Mouse (Mus musculus): ENCODE data around the gene A730061H03Rik. TPM values are rescaled to one million over a fixed set of nuclear protein-coding genes. Genes with fewer than 3 reads are reported as not detected.

The A730061H03Rik gene
- total RNA-seq, 2 experiments from 2014 or later, result not detected

DNA sequence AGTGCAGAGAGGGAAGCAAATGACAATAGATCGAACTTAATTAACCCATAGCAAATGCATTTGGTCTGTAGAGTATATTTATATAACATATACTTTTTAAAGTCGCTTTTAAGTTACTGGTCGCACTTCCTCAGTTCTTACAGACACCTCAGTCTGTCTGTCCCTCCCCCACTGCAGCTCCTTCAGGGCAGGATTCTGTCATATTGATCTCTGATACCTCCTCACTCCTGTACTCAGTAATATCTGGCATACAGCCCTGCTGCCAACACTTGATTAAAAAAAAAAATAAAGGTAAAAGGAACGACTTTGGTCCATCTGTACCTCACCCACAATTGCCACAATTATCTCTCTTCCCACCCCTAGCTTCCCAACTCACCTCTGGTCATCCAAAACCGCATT is 24.1 kb upstream of the A730061H03Rik start:
- no peak for DNase-seq
- intact Hi-C loops (cut with DNase I), result no loop called here

DNA sequence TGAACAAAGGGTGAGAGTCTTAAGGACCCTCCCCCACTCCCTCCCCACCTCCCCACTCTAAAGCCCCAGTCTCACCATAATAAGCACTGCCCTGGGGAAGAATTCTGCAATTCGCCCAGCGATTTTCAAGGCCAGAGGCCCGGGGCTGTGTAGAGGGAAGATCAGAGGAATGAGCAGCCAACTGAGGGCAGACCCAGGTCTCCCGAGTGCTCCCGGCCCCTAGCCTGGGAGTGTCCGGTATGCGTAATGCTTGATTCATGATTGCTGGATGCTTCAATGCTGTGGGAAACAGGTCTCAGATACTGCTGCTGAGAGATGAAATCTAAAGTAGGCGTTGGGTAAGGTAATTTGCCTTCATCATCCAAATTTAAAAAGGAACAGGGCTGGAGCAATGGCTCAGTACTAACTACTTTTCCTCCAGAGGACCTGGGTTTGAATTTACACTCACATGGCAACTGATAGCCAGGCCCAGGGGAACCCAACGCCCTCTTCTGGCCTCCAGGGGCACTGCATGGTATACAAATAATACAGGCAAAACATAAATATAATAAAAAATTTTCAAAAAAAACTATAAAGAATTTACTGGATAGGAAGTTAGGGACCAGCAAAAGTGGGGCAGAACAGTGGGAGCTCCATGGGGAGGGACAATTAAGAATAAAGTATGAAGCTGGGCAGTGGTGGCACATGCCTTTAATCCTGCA is 21.9 kb upstream of the A730061H03Rik start:
- intact Hi-C loops (cut with DNase I), result no loop called here
- no peak for DNase-seq

DNA sequence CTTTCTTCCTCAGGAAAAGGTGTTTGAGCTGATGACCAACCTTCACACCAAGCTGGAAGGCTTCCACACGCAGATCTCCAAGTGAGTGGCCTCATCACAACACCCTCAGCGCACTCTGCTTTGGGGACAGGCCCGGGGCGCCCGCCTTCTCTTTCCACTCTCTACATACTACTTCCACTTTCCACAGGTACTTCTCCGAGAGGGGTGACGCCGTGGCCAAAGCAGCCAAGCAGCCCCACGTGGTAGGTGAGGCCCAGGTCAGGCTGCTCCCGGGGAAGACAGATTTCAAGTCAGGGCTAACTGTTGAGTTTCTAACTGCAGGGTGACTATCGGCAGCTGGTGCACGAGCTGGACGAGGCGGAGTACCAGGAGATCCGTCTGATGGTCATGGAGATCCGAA is 20.5 kb upstream of the A730061H03Rik start:
- DNase-seq, result no peak
- intact Hi-C loops (cut with DNase I), result no loop called here

DNA sequence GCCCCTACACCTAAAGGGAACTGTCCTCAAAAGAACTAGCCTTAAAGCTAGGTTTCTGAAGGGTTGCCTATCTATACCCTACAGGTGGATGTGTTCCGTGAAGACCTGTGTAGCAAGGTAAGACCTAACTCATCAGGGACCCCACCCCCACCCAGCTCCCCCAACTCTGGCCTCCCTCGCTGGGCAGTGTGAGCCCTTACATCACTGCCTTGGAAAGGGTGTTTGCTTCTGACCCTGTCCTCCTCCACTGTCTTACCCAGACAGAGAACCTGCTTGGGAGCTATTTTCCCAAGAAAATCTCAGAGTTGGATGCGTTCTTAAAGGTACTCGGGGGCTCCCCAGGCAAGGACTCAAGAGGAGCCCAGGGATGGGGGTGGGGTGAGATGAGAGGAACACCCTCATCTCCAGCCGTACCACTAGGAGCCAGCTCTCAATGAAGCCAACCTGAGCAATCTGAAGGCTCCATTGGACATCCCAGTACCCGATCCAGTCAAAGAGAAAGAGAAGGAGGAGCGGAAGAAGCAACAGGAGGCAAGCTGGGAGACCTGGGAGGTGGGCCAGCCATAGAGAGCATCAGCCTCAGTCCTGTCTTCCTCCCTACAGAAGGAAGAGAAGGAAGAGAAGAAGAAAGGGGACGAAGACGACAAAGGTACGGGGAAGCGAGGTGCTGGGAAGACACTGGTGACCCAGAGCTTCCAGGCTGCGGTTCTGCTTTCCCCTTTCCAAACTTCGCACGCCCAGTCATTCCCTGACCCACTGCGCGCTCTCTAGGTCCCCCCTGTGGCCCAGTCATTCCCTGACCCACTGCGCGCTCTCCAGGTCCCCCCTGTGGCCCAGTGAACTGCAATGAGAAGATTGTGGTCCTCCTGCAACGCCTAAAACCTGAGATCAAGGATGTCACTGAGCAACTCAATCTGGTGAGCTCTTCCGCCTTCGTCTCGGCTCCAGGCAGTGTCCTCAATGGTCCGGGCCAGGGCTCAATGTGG is 19.6 kb upstream of the A730061H03Rik start:
- intact Hi-C loops (cut with DNase I), result no loop called here
- DNase-seq, result no peak

DNA sequence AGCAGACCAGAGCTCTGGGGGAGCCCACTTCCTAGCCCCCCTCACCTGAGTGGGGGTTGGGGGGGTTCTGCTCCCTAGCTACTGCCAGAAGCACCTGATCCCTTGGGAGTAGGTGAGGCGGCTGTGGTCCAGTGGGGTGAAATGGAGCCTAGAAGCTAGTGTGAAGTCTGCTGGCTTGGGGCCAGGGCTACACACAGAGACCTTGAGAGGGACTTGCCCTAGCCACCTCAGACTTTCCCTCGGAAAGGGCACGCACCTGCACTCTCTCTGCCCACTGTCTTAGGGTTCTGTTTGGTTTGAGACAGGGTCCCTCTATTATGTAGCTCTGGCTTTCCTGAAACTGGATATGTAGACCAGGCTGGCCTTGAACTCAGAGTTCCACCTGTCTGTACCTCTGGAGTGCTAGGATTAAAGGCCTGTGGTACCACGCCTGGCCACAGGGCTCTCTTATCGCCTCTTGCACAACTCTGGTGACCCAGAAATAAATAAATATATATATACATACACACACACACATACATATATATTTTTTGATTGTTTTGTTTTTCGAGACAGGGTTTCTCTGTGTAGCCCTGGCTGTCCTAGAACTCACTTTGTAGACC is 18.6 kb upstream of the A730061H03Rik start:
- intact Hi-C loops (cut with DNase I), result no loop called here
- DNase-seq, result peak in 1 of 2 experiments; percentile 66

DNA sequence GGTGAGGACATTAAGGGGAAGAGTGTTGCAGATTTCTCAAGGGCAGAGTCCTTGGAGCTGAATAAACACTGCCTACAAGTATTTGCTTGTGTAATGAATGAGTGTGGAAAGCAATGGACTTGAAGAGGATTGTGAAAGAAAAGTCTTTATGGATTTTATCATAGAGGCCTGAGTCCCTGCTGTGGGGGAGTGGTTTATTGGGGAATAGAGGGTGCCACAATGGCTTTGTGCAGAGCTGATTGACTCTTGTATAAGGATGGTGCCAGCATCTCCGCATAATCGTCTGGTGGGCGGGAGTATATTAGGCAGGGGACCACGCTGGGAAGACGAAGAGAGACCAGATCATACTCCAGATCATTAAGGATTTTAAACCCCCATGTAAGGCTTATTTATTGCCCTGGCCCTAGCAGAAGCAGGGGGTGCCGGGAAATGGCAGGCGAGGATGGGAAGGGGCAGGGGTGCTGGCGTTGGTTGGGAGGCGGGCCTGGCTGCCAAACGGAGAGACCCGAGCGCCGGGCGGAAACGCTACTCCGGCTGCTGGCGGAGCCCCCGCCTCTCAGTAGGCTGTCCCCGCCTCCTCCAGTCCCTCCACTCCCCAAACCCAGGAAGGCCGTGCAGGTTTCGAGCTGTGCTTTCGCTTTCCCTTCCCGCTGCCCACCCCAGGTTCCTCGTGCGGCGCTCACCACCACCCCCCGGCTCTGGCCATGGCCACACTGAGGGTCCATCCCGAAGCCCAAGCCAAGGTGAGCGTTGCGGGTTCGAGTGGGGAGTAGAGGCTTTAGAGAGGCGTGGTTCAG is 17.9 kb upstream of the A730061H03Rik start, which contains the start of gene Psme1:
Gene Psme1 (plus strand): TSS at position 253 of the 797 bp plus-strand sequence.
- intact Hi-C loops (cut with DNase I), result no loop called here
- DNase-seq, result peak; percentile 77 to 82

DNA sequence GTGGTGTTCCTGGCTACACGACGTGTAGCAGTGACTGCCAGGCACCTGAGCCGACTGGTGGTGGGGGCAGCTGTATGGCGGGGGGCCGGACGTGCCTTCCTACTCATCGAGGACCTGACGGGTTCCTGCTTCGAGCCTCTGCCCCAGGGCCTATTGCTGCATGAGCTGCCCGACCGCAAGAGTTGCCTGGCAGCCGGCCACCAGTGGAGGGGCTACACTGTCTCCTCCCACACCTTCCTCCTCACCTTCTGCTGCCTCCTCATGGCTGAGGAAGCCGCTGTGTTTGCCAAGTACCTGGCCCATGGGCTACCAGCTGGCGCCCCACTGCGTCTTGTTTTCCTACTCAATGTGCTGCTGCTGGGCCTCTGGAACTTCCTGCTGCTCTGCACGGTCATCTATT is 16.2 kb upstream of the A730061H03Rik start:
- intact Hi-C loops (cut with DNase I), result no loop called here
- DNase-seq, result peak in 1 of 2 experiments; percentile 31

DNA sequence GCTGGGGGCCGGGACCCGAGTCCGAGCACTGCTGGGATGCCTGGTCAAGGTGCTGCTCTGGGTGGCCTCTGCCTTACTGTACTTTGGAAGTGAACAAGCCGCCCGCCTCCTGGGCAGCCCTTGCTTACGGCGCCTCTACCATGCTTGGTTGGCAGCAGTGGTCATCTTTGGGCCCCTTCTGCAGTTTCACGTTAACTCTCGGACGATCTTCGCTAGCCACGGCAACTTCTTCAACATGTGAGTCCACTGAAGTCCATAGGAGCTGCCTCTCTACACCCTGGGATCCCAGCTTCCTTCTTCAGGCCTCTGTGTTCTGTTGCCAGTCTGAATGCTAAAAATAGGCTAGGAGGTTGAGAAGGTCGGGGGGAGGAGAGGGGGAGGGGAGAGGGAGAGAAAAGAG is 15.5 kb upstream of the A730061H03Rik start:
- intact Hi-C loops (cut with DNase I), result no loop called here
- peak in 1 of 2 experiments; percentile 45 for DNase-seq

DNA sequence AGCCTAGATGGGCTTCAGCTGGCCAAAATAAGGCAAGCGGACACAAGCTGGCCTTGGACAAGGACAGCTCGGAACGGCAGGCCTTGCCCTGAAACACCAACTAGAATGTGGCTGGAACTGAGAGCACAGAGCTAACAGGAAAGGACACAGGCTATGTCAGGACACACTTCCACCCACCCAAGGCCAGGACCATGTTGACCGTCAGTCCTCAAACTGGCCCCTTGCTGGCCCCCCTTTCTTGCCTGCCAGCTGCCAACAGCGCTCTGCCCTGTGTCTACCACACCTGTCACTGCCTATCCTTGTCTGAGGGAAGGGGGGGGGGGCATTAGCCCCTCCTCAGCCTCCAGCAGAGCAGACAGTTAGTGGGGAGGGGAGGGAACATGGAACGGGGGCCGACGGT is 15.1 kb upstream of the A730061H03Rik start, which contains the start of gene Fitm1:
Gene Fitm1 (plus strand): TSS at position 316 of the 400 bp plus-strand sequence.
- intact Hi-C loops (cut with DNase I), result no loop called here
- DNase-seq, result peak in 1 of 2 experiments; percentile 58

DNA sequence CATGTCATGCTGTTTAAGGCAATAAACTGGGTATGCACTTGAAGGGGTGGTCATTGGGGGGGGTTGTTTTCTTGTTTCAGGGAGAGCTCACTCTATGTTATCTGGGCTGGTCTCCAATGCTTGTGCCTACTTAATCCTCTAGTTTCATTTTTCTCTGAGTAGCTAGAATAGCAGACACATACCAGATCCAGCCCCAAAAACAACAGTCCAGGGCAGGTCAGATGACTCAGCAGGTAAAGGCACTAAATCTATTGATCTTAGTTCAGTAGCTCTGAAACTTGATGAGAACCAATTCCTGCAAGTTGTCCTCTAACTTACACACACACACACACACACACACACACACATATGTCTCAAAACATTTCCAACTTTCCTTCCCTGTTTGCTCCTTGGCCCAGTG is 11.6 kb upstream of the A730061H03Rik start:
- intact Hi-C loops (cut with DNase I), result no loop called here
- no peak for DNase-seq

DNA sequence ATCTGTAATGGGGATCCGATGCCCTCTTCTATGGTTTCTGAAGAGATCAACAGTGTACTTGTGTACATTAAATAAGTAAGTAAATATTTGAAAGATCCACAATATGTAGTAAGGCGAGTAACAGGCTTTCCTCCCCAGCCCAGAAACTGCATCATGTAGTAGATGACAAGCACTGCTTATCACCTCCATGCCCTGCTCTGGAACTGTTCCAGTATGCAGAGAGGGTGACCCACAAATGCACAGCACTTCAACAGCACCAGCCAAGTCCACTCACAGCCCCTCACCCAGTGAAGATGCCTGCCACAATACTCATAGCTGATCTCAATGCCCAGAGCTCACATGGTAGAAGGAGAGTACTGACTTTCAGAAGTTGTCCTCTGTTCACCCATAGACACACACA is 10.4 kb upstream of the A730061H03Rik start:
- intact Hi-C loops (cut with DNase I), result no loop called here
- no peak for DNase-seq

DNA sequence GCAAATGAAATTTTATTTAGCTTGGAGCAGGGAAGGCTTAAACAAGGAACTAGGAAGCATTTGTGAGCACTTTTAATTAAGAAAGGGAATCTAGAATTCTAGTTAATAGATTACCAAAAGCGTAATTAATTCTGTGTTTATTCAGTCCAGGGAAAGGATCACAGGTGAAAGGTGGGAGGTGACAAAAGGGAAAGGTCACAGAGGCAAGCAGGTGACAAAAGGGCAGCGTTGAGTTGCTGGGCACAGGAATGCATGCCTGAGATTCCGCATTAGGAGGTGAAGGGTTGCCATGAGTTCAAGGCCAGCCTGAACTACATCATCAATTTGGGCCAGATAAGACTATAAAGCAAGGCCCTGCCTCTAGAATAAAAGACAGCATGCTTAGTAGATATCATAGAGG is 7.3 kb upstream of the A730061H03Rik start:
- DNase-seq, result no peak
- intact Hi-C loops (cut with DNase I), result no loop called here

DNA sequence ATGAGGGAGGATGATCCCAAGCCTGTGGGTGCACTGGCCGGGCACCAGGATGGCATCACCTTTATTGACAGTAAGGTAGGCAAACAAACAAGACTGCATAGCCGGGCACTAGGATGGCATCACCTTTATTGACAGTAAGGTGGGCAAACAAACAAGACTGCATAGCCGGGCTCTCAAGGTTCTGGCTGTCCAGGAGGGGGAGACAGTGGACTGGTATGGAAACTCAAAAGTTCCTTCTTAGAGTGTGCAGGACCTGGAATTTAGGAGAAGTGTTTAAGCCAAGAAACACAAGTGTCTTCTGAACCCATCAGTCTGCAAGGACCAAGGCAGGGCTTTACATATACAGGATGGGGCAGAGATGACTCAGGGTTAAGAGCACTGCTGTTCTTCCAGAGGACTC is 5.5 kb upstream of the A730061H03Rik start:
- no peak for DNase-seq
- intact Hi-C loops (cut with DNase I), result no loop called here

DNA sequence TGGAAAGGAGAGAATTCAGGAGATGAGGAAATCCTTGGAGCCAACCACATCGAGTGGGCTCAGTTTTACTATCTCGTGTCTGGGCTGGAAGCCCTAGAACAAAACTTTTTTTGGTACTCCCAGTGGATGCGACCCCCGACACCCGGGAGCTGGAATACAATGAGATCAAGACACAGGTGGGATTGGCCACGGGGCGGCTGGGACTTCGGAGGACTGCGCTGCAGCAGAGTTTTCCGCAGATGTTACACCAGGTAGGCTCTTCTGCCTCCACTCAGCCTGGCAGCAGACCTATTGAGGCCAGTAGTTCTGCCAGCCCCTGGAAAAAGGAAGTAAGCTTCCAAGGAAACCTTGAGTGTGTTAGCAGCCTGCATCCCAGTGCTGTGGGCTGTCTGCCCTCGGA is 3.0 kb upstream of the A730061H03Rik start:
- DNase-seq, result no peak
- intact Hi-C loops (cut with DNase I), result no loop called here

DNA sequence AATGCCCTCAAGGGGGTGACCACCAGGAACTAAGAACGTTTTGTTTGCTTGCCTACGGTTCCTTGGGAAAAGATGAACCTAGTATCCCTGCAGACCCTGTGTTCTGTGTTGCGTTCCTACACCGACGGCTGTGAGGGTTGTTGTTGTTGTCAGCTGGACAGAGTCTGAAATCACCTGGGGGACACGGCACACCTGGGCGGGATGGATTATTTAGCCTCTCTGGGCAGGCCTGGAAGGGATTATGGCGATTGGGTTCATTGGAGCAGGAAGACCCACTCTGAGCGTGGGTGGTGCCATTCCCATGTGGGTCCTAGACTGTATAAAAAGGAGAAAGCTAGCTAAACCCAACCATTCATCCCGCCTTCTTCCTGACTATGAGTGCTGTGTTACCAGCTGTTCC is 1.7 kb upstream of the A730061H03Rik start:
- DNase-seq, result no peak
- intact Hi-C loops (cut with DNase I), result no loop called here

DNA sequence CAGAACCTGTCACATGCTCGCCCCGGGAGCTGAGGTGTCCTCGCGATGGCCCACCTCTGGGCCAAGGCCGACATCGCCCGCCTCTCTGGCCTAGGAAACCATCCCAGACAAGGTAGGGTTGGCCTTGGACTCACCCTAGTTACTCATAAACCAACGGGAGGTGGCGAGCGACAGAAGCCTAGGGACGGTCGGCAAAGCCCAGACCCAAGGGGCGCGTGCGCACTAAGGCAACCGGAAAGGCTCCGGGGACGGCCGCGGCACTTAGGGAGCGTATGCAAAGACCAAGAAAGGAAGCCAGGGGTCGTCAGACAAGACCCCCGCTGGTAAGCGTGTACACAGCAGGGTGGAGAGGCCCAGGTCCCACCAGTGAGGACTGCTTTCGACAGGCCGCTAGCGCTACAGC is 406 bp downstream of the A730061H03Rik start, which contains the start of gene Dcaf11:
Gene Dcaf11 (plus strand): TSS at position 208 of the 403 bp plus-strand sequence.
- intact Hi-C loops (cut with DNase I), result loop anchor here (1.0 to 5.0 kb wide), 2 partner anchors 18 to 82 kb away; partner anchors contain the start of gene Dhrs4
- DNase-seq, result peak; percentile 87 to 90

DNA sequence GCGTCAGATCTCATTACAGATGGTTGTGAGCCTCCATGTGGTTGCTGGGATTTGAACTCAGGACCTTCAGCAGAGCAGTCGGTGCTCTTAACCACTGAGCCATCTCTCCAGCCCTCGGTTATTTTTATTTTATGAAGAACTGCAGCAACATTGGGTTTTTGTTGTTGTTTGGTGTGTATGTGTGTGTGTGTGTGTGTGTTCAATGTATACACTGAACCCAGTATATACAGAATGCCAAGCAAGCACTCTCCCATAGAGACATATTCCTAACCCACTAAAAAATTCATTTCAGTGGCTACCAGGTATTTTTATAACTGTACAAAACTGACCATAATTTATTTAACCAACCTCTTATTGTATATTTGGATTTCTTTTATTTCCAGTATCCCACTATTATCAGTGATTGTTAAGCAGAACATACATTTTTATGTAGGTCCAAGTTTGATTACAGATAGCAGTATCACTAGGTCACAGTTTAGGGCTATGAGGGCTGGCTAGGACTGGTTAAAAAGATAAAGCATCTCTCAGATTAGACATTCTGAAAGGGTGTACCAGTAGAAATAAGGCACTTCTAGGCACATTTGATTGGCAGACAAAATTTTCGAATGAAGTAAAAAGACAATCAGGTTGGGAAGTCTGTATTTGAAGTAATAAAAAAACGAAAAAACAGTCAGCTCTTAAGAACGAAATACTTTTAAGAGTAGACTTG is 1.3 kb downstream of the A730061H03Rik start:
- intact Hi-C loops (cut with DNase I), result loop anchor here (1.0 to 5.0 kb wide), 2 partner anchors 18 to 82 kb away; partner anchors contain the start of gene Dhrs4

DNA sequence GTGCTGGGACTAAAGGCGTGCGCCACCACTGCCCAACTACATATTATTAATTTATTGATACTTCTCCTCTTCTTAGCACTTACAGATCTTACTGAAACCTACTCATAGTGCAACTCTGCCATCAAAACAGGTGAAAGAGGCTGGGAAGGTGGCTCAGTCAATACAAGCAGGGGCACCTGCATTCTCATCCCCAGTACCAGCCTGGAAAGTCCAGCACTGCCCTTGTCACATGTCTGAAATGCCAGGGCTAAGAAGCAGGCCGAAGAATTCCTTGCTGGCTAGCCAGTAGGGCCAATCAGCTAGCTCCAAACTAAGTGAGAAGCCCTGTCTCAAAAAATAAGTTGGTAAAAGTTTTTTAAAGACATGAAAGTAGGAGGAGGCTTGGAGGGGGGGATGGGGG is 2.6 kb downstream of the A730061H03Rik start:
- intact Hi-C loops (cut with DNase I), result loop anchor here (1.0 to 5.0 kb wide), 2 partner anchors 59 to 80 kb away; partner anchors contain the start of gene Dhrs4
- DNase-seq, result no peak

More for the DNA sequence above, 1.3 kb downstream of the A730061H03Rik start:
- no peak for DNase-seq

DNA sequence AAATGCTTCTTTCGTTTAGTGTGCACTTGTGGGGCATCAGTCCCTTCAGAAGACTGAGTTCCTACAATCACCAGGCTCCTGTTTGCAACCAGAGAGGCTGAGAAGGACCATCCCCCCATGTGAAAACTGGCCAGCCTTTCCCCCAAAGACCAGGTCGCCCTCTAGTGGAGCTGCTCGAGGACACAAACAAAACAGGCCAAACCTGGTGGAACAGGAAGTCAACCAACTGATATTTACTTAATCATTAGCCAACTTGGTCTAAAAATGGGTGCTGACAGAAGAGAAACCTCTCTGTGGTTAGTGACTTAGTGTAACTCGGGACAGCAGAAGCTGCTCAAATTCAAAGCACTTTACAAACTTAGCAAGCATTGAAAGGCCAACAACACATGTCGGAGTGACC is 3.2 kb downstream of the A730061H03Rik start:
- peak; percentile 81 to 82 for DNase-seq
- intact Hi-C loops (cut with DNase I), result loop anchor here (1.0 to 5.0 kb wide), 2 partner anchors 59 to 80 kb away; partner anchors contain the start of gene Dhrs4
